Mouse (Mus musculus): Measurements from ENCODE around the gene Ino80b. TPM values are rescaled to one million over a fixed set of nuclear protein-coding genes. Genes with fewer than 3 reads are reported as not detected.

Ino80b gene
- polyA plus RNA-seq, 1 experiment from 2014 or later: 17.5 TPM

- Histone ChIP-seq H3K4me2 (ENCODE audit: low read depth, low read length) (peak within 1 kb of the TSS; percentile 78), H3K36me3 (replicated peaks; ENCODE audit: control insufficient read depth, insufficient read depth, low read depth, low read length) (no peaks in the 10 kb centered on the region; the same call in 1 of the 2 replicates), H3K9ac (replicated peaks; ENCODE audit: low read length) (peak within 1 kb of the TSS; percentile 85), H3K27me3 (ENCODE audit: control insufficient read depth, insufficient read depth, low read length) (no peaks in the 10 kb centered on the region), H3K9me3 (replicated peaks; ENCODE audit: control insufficient read depth, low read length) (no peaks in the 10 kb centered on the region), H3K27ac (replicated peaks; ENCODE audit: low read depth, low read length) (0 out of 2 replicates have a peak within 1 kb of the TSS, but pooled peaks have one; percentile 5), H3K4me1 (ENCODE audit: control insufficient read depth, insufficient read depth, low read length) (peaks cover 4% of the 10 kb centered on the region), H3K4me3 (ENCODE audit: low read depth, low read length) (peak within 1 kb of the TSS; percentile 75)
- peak; percentile 95 for DNase-seq (ENCODE audit: low spot score)
- peak; percentile 72 for ATAC-seq (replicated peaks; ENCODE audit: insufficient number of reproducible peaks, low FRiP score, low TSS enrichment, low read depth)
- WGBS: 1% methylated on average over 58 of the region's 58 CpGs
These were observed 10.1 kb downstream of the Ino80b start, which contains the start of gene Mogs for GRCm38 (mm10) chr6:83115011-83115671. TSS of gene Mogs (plus strand) at chr6:83115496.

- Histone ChIP-seq H3K9ac (replicated peaks; ENCODE audit: low read length) (no peak overlapping the region), H3K4me1 (ENCODE audit: control insufficient read depth, insufficient read depth, low read length) (no peaks in the 10 kb centered on the region; the same call in 1 of the 2 replicates), H3K4me3 (ENCODE audit: low read depth, low read length) (no peak overlapping the region), H3K36me3 (replicated peaks; ENCODE audit: control insufficient read depth, insufficient read depth, low read depth, low read length) (no peaks in the 10 kb centered on the region), H3K4me2 (ENCODE audit: low read depth, low read length) (no peak overlapping the region), H3K27me3 (ENCODE audit: control insufficient read depth, insufficient read depth, low read length) (no peaks in the 10 kb centered on the region), H3K27ac (replicated peaks; ENCODE audit: low read depth, low read length) (no peak overlapping the region), H3K9me3 (replicated peaks; ENCODE audit: control insufficient read depth, low read length) (no peaks in the 10 kb centered on the region)
- 93% methylated on average over 4 of the region's 4 CpGs for WGBS
- ATAC-seq (replicated peaks; ENCODE audit: insufficient number of reproducible peaks, low FRiP score, low TSS enrichment, low read depth) (no peak), DNase-seq (ENCODE audit: low spot score) (no peak)
These were observed 13.6 kb downstream of the Ino80b start for GRCm38 (mm10) chr6:83111510-83112136.

DNA sequence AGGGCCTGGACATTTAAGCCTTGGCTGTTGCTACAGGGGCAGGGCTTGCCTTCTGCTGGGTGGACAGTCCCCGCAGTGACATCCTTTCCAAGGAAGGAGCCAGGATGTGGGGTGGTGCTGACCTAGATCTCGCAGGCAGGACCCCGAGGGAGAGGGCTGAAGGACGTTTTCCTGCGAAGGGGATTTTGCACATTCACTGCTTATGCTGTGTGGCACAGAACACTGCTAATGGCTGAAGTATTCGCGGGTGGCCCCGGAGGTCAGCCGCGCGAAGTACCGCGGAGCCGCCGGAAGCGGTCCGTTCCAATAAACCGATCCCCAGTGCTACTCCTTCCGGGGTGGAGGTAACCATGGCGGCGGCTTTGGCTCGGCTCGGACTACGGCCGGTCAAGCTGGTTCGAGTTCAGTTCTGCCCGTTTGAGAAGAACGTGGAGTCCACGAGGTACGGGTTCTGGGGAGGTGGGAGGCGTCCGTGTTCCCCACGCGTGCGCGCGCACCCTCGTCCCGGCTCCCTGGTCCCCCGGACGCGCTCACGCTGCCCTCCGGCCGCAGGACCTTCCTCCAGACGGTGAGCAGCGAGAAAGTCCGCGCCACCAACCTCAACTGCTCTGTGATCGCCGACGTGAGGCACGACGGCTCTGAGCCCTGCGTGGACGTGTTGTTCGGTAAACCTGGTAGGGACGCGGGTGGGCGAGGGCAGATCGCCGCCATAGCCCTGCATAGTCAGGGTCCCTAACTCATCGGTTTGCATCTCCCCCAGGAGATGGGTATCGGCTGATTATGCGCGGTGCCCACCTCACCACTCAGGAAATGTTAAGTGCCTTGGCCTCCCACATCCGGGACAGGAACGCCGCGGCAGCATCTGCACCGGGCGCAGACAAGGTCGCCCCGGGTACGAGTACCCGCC is 16.2 kb downstream of the Ino80b start, which contains the start of gene Mrpl53:
Gene Mrpl53, plus strand, starts transcription at position 279 of the 907 bp plus-strand sequence.
- peak; percentile 81 for ATAC-seq (replicated peaks; ENCODE audit: insufficient number of reproducible peaks, low FRiP score, low TSS enrichment, low read depth)
- peak within 1 kb of the TSS; percentile 96 for H3K9ac ChIP-seq (replicated peaks; ENCODE audit: low read length)
- H3K9me3 ChIP-seq (replicated peaks; ENCODE audit: control insufficient read depth, low read length): no peaks in the 10 kb centered on the region
- H3K4me1 ChIP-seq (ENCODE audit: control insufficient read depth, insufficient read depth, low read length): no peaks in the 10 kb centered on the region; the same call in 1 of the 2 replicates
- WGBS: under 1% methylated on average over 75 of the region's 76 CpGs
- H3K4me2 ChIP-seq (ENCODE audit: low read depth, low read length): peak within 1 kb of the TSS; percentile 87
- no peaks in the 10 kb centered on the region for H3K36me3 ChIP-seq (replicated peaks; ENCODE audit: control insufficient read depth, insufficient read depth, low read depth, low read length)
- peak within 1 kb of the TSS; percentile 89 for H3K4me3 ChIP-seq (ENCODE audit: low read depth, low read length)
- H3K27me3 ChIP-seq (ENCODE audit: control insufficient read depth, insufficient read depth, low read length): no peaks in the 10 kb centered on the region
- peak within 1 kb of the TSS; percentile 65 for H3K27ac ChIP-seq (replicated peaks; ENCODE audit: low read depth, low read length)
- peak; percentile 84 for DNase-seq (ENCODE audit: low spot score)

DNA sequence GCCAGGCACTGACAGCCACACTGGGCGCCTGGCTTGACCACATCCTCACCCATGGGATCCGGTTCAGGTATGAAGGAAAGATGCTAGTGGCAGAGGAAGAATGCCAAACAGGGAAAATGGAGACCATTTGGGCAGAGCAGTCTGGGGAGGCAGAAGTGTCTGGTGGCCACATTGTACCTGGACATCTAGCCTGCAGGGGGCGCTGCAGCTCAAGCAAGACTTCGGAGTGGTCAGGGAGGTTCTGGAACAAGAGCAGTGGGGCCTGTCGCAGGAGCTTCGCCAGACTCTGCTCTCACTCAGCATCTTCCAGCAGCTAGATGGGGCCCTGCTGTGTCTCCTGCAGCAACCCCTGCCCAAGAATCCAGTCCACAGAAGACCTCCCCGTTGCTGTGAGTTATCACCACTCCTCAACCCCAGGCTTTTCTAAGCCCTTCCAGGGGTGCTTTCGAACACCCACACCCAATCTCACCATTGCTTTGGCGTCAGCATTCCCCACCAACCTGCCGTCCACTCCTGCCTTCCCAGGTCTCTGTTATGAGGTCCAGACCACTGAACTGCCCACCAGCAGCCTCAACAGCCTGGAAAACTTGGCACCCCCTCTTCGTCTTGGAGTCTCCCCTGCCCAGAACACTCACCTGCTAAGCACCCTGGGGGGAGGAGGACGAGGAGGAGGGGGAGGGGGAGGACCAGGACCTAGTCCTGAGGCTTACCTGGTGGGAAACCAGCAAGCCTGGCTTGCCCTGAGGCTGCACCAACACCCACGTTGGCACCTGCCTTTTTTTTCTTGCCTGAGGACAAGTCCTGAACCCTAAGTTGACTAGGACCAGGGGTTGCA is 17.4 kb downstream of the Ino80b start:
- Histone ChIP-seq H3K4me2 (ENCODE audit: low read depth, low read length) (peak overlapping the region; percentile 87; the same call in 1 of the 2 replicates), H3K4me1 (ENCODE audit: control insufficient read depth, insufficient read depth, low read length) (peaks cover 2% of the 10 kb centered on the region), H3K4me3 (ENCODE audit: low read depth, low read length) (no peak overlapping the region), H3K9me3 (replicated peaks; ENCODE audit: control insufficient read depth, low read length) (no peaks in the 10 kb centered on the region), H3K27ac (replicated peaks; ENCODE audit: low read depth, low read length) (no peak overlapping the region; the same call in 1 of the 2 replicates), H3K27me3 (ENCODE audit: control insufficient read depth, insufficient read depth, low read length) (no peaks in the 10 kb centered on the region; the same call in none of the 2 replicates), H3K36me3 (replicated peaks; ENCODE audit: control insufficient read depth, insufficient read depth, low read depth, low read length) (no peaks in the 10 kb centered on the region), H3K9ac (replicated peaks; ENCODE audit: low read length) (peak overlapping the region; percentile 96)
- 31% methylated on average over 13 of the region's 13 CpGs for WGBS
- DNase-seq (ENCODE audit: low spot score): peak; percentile 82
- ATAC-seq (replicated peaks; ENCODE audit: insufficient number of reproducible peaks, low FRiP score, low TSS enrichment, low read depth): no peak; the same call in 1 of the 2 replicates

- no peaks in the 10 kb centered on the region; the same call in none of the 2 replicates for H3K27me3 ChIP-seq (ENCODE audit: control insufficient read depth, insufficient read depth, low read length)
- no peak overlapping the region for H3K27ac ChIP-seq (replicated peaks; ENCODE audit: low read depth, low read length)
- H3K4me2 ChIP-seq (ENCODE audit: low read depth, low read length): no peak overlapping the region
- WGBS: 81% methylated on average over 4 of the region's 4 CpGs
- no peak overlapping the region for H3K9ac ChIP-seq (replicated peaks; ENCODE audit: low read length)
- H3K36me3 ChIP-seq (replicated peaks; ENCODE audit: control insufficient read depth, insufficient read depth, low read depth, low read length): no peaks in the 10 kb centered on the region
- ATAC-seq (replicated peaks; ENCODE audit: insufficient number of reproducible peaks, low FRiP score, low TSS enrichment, low read depth): no peak
- H3K4me3 ChIP-seq (ENCODE audit: low read depth, low read length): no peak overlapping the region
- peaks cover 3% of the 10 kb centered on the region for H3K4me1 ChIP-seq (ENCODE audit: control insufficient read depth, insufficient read depth, low read length)
- DNase-seq (ENCODE audit: low spot score): no peak
- H3K9me3 ChIP-seq (replicated peaks; ENCODE audit: control insufficient read depth, low read length): no peaks in the 10 kb centered on the region
These were observed 21.1 kb downstream of the Ino80b start for GRCm38 (mm10) chr6:83104158-83104557.

GRCm38 (mm10) chr6:83103130-83103650 is 22.0 kb downstream of the Ino80b start:
- no peak overlapping the region for H3K4me3 ChIP-seq (ENCODE audit: low read depth, low read length)
- no peak overlapping the region for H3K27ac ChIP-seq (replicated peaks; ENCODE audit: low read depth, low read length)
- H3K9me3 ChIP-seq (replicated peaks; ENCODE audit: control insufficient read depth, low read length): no peaks in the 10 kb centered on the region
- no peaks in the 10 kb centered on the region; the same call in none of the 2 replicates for H3K27me3 ChIP-seq (ENCODE audit: control insufficient read depth, insufficient read depth, low read length)
- no peak for ATAC-seq (replicated peaks; ENCODE audit: insufficient number of reproducible peaks, low FRiP score, low TSS enrichment, low read depth)
- H3K9ac ChIP-seq (replicated peaks; ENCODE audit: low read length): peak overlapping the region; percentile 25; the same call in 1 of the 2 replicates
- peak overlapping the region; percentile 99 for H3K4me2 ChIP-seq (ENCODE audit: low read depth, low read length)
- peaks cover 3% of the 10 kb centered on the region for H3K4me1 ChIP-seq (ENCODE audit: control insufficient read depth, insufficient read depth, low read length)
- no peak for DNase-seq (ENCODE audit: low spot score)
- H3K36me3 ChIP-seq (replicated peaks; ENCODE audit: control insufficient read depth, insufficient read depth, low read depth, low read length): no peaks in the 10 kb centered on the region
- WGBS: 46% methylated on average over 11 of the region's 11 CpGs
